In the genomic region with DNA sequence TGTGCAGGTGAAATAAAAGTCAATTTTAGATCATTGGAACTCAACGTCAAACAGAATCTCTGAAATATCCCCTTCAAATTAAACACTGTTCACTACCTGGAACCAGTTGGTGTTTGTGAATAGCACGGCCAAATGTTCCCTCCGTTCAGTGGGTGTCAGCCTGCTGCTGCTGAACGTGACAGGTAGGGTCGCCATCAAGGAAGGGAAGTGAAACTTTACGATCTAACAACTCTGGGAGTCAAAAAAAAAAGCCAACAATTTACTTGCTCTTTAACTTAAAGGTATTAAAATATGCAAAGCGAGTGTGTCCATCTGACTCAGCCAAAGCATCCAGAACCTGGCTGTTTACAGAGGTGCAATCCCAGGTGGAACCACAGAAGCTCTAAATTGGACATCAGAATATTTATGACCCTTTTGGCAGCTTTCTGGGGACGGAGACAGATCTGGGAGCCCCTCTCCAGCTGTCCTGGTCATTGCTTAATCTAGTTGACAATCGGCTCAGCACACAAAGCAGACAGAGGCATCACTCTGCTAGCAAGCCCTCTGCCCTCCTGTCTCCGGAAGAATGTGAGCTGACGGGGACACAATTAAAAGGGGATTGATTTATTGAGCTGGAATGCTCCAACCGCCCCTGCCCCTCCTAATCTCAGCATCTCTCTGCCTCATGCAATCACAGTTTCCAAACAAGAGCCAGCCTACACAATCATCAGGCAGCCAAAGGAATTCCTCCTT, we compare ENCODE assay signal across 11 mouse cellular contexts.
DNase-seq lines count a peak whose midpoint lies in the region; ATAC-seq and TF ChIP-seq lines count a peak whose summit lies in the region.
"Had no signal": no experiment of that assay in that cellular context is flagged by ENCODE, and none has a peak within 500 bp of the region (broad histone marks: within the 10 kb centered on the region; RNA-seq: fewer than 3 reads in every experiment).

No protein-coding gene starts in this region.

- 24% methylated on average over 12 of the region's 12 CpGs for WGBS in lung, embryonic 14.5 days
- 9% methylated on average over 12 of the region's 12 CpGs for WGBS in limb, embryonic 14.5 days
- WGBS in heart, embryonic 10.5 days: 52% methylated on average over 12 of the region's 12 CpGs

- no peaks in the 10 kb centered on the region for H3K9me3 ChIP-seq in lung, embryonic 14.5 days (ENCODE audit: low read depth, low read length)
- peaks cover 2% of the 10 kb centered on the region; the same call in 1 of the 2 replicates for H3K9me3 ChIP-seq in limb, embryonic 14.5 days (ENCODE audit: control insufficient read depth, low read length)
- H3K9me3 ChIP-seq in heart, embryonic 10.5 days: no peaks in the 10 kb centered on the region; the same call in 1 of the 2 replicates

- H3K9ac ChIP-seq in lung, embryonic 14.5 days: no peak overlapping the region
- no peak overlapping the region for H3K9ac ChIP-seq in limb, embryonic 14.5 days (ENCODE audit: low read depth, low read length, severe bottlenecking)

- no peaks in the 10 kb centered on the region for H3K27me3 ChIP-seq in lung, embryonic 14.5 days (ENCODE audit: insufficient read depth, low read length)
- no peaks in the 10 kb centered on the region for H3K27me3 ChIP-seq in limb, embryonic 14.5 days (ENCODE audit: control insufficient read depth, insufficient read depth, low read length)
- H3K27me3 ChIP-seq in splenic B cell, adult 2 months (ENCODE audit: control insufficient read depth, insufficient read depth, low read length, poor library complexity, severe bottlenecking): no peaks in the 10 kb centered on the region
- H3K27me3 ChIP-seq in heart, embryonic 10.5 days (ENCODE audit: insufficient read depth, poor library complexity, severe bottlenecking): no peaks in the 10 kb centered on the region

- H3K27ac ChIP-seq in lung, embryonic 14.5 days (ENCODE audit: low read depth): no peak overlapping the region
- H3K27ac ChIP-seq in limb, embryonic 14.5 days (replicated peaks; ENCODE audit: low read depth, low read length): 0 out of 2 replicates have a peak overlapping the region, but pooled peaks have one; percentile 14
- H3K27ac ChIP-seq in heart, embryonic 10.5 days: no peak overlapping the region

- DNase-seq in lung, embryonic 14.5 days: peak; percentile 26
- no peak for DNase-seq in lung, postnatal 14 days
- peak; percentile 54 for DNase-seq in gonadal fat pad, adult 2 months (ENCODE audit: low read depth)
- DNase-seq in limb, embryonic 14.5 days (ENCODE audit: low spot score): no peak
- DNase-seq in splenic B cell, adult 2 months (ENCODE audit: low read depth, low spot score): peak; percentile 70
- DNase-seq in frontal cortex, postnatal 10 days (ENCODE audit: low spot score in 2 of 2): no peak
- no peak for DNase-seq in heart, embryonic 10.5 days (ENCODE audit: low spot score)
- DNase-seq: heart, postnatal 14 days had no signal

- no peak overlapping the region for H3K4me3 ChIP-seq in lung, embryonic 14.5 days (ENCODE audit: low read depth, low read length)
- H3K4me3 ChIP-seq in limb, embryonic 14.5 days (replicated peaks; ENCODE audit: low read length): no peak overlapping the region
- H3K4me3 ChIP-seq in heart, embryonic 10.5 days: no peak overlapping the region
- H3K4me3 ChIP-seq: erythroblast, embryonic 14.5 days; myocyte had no signal

- no peak for ATAC-seq in lung, embryonic 14.5 days (ENCODE audit: insufficient read depth)
- ATAC-seq in limb, embryonic 14.5 days (ENCODE audit: low FRiP score, low read depth): peak; percentile 55; the same call in 1 of the 2 replicates
- no peak for ATAC-seq in activated CD4-positive, CD25-positive, alpha-beta regulatory T cell, adult 4 months

- no peak for TF ChIP-seq POLR2A in limb, embryonic 14.5 days (IDR thresholded peaks at IDR 0.05; ENCODE audit: borderline replicate concordance, extremely low read depth, insufficient read depth, insufficient read length)

- H3K4me1 ChIP-seq in lung, embryonic 14.5 days (ENCODE audit: insufficient read depth): peaks cover 9% of the 10 kb centered on the region; the same call in 1 of the 2 replicates
- H3K4me1 ChIP-seq in limb, embryonic 14.5 days (ENCODE audit: control insufficient read depth, insufficient read depth, low read length): peaks cover 15% of the 10 kb centered on the region
- peaks cover 17% of the 10 kb centered on the region for H3K4me1 ChIP-seq in heart, embryonic 10.5 days

- no peak overlapping the region for H3K4me2 ChIP-seq in lung, embryonic 14.5 days
- H3K4me2 ChIP-seq in limb, embryonic 14.5 days (replicated peaks; ENCODE audit: low read depth, low read length, severe bottlenecking): no peak overlapping the region

- TF ChIP-seq CTCF in lung, embryonic 14.5 days (IDR thresholded peaks at IDR 0.05; ENCODE audit: low read depth): no peak

- H3K36me3 ChIP-seq in lung, embryonic 14.5 days (ENCODE audit: insufficient read depth): no peaks in the 10 kb centered on the region
- H3K36me3 ChIP-seq in limb, embryonic 14.5 days (ENCODE audit: control insufficient read depth, insufficient read depth, low read length): no peaks in the 10 kb centered on the region
- H3K36me3 ChIP-seq in splenic B cell, adult 2 months (ENCODE audit: control insufficient read depth, insufficient read depth, low read length, poor library complexity, severe bottlenecking): no peaks in the 10 kb centered on the region
- H3K36me3 ChIP-seq in heart, embryonic 10.5 days: 0 out of 2 replicates have a peak, but pooled peaks cover 2% of the 10 kb centered on the region

Comparison
In these comparisons a context has a peak if more than half of its experiments do, and no peak if none do; other contexts are left out.
1. DNase-seq: peak in lung, embryonic 14.5 days (single experiment), gonadal fat pad, adult 2 months (single experiment) and splenic B cell, adult 2 months (single experiment); none in lung, postnatal 14 days (single experiment), limb, embryonic 14.5 days (single experiment), frontal cortex, postnatal 10 days (0 of 2) and heart, embryonic 10.5 days (single experiment).